Mouse (Mus musculus) thymus, postnatal 0 days (tissue): ENCODE measurements around the gene Mrvi1. TPM values are rescaled to one million over a fixed set of nuclear protein-coding genes. Genes with fewer than 3 reads are reported as not detected.

ENCODE experiments used
- DNase-seq: peaks from one replicate; pipeline ENCODE4 v3.0.0-alpha.2; 2015; ENCODE audit warnings: low spot score
- polyA plus RNA-seq: library from polyadenylated mRNA; unstranded; fragments of >200 nt; fragmentation: Nextera tagmentation; extraction: Ambion mirVana; gene quantifications from 2 replicates; pipeline ENCODE4 v1.2.1, GENCODE M21; 2015

Mrvi1 gene
- polyA plus RNA-seq, 1 experiment from 2014 or later, result 0.92 TPM

- DNase-seq, result no peak
Measured at GRCm38 (mm10) chr7:110893943-110894610, 88.2 kb downstream of the Mrvi1 start.

GRCm38 (mm10) chr7:110891501-110891986 lies 90.7 kb downstream of the Mrvi1 start:
- DNase-seq, result no peak

- no peak for DNase-seq
Measured at GRCm38 (mm10) chr7:110881746-110882333, 100.4 kb downstream of the Mrvi1 start.

DNA sequence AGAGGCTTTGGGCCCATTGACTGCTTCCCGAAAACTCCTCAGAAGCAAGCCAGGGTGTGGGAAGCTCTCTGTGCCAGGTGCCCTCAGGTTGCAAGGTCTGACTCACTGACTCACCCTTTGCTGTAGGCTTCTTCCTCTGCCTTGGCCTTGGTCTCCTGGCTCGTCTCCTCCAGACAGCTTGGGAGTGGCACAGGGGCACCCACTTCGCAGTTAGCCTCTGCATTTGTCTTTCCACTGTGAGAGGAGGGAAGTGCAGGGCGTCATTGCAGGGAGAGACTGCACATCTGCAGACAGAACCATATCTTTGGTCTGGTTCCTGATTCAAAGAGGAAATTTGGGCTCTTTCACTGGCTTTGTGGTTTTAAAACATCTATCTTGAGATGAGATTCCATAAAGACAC lies 104.2 kb downstream of the Mrvi1 start:
- DNase-seq, result no peak

DNA sequence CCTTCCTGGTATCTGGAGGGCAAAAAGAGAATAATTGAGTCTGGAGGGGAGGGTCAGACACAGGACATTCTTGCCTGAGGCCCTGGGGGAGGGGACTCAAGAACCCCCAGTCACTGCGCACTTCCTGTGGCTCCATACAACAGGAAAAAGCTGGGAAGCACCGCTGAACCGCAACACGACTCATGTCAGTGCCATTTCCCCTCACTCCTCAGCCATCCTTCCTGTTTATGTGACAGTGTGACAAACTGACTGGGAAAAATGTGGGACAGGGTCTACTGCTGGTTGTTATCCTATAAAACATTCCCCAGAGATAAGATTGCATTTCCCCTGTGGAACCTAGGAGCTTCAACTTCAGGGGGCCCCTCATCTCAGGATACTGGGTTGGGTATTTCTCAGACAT lies 105.3 kb downstream of the Mrvi1 start:
- no peak for DNase-seq

- DNase-seq, result no peak
Measured at GRCm38 (mm10) chr7:110868807-110869206, 113.5 kb downstream of the Mrvi1 start.

DNA sequence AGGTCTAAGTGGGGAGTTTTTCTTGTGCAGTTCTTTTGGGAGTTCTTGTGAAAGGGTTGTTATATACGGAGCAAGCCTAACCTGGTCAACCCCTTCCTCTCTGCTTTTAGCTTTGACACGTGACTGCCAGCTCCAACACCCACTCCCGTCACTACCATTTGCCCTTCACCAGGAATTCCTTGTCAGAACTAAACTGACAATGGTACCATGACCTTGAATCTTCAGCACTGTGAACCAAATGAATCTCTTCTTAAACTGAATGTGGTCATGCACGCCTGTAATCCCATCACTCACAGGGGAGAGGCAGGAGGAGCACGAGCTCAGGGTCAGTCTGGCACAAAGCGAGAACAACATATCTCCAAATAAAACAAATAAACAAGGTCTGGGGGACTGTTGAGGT lies 115.1 kb downstream of the Mrvi1 start:
- no peak for DNase-seq

DNA sequence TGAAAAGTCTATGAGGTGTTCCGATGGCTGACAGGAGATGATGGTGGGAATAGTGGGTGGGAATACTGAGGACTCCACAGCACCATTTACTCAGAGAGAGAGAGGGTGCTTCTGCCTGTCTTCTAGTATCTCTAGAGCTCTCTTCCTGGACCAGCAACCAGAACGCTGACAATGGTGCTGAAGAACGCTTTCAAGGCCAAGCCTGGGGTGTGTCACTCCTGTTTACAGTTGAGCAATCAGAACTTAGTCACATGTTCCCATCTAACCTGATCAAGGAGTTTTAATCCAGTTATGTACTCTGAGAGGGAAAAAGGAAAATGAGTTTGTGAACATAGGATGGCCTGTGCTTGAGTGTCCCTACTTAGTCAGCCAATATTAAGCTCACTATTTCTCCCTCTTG lies 116.2 kb downstream of the Mrvi1 start:
- no peak for DNase-seq

DNA sequence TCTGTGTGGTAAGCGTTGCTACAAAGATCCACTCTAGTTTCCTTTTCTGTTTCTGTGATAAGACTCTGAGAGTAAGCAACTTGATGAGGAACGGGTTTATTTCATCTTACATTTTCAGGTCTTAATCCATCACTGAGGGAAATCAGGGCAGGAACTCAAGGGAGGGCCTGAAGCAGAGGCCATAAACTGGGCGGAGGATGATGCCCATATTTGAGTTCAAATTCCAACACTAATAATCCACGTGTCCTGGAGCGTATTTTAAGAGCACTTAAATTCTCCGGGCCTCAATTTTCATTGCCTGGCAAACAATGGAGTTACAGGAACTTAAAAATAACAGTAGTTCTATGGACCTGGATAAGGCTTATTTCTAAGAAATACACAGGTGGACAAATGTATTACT lies 116.7 kb downstream of the Mrvi1 start:
- DNase-seq, result no peak

DNA sequence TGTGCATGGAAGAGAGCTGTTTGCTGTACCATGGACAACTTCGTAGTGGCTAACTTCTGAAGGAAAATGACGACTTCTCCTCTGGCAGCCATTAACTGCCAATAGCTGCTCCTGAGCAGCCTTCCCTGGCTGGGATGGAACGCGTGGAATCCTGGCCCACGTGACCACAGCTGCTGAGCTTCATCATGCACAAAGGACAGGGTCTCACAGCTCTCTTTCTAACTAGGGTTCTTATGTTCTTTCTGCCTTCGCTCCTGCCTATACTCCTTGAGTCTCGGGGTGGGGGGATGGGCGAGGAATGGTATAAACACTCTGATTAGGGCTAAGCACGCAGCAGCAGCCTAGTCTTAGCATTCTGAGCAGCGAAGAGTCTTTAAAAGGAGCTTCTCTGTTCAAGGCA lies 117.2 kb downstream of the Mrvi1 start:
- no peak for DNase-seq

DNA sequence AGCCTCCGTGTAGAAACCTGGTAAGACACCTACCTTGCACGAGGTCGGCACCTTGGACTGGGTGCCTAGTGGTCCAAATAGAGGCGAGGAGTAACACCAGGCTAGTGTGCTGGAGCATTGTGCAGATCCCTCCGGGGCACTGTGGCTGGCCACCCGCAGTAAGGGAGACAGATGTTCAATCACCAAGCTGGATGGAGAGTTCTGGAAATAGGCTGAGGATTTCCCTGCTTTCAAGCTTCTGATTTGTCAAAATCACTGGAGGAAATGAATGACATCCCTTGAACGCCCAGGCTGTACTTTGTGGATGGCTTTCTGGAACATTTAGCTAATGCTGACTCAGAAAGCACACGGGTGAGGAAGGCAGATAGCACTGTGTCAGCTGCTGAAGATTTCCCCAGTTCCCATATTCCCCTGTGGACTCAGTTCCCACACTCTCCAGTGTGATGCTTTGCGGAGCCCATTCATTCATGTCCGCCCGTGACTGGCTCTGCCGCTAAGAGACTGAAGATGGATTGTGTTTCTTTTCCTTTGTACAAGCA lies 119.4 kb downstream of the Mrvi1 start, which contains the start of gene Lyve1:
Lyve1 (minus strand) TSS at position 489 of the 539 bp plus-strand sequence.
- DNase-seq, result no peak

- DNase-seq, result no peak
Measured at GRCm38 (mm10) chr7:110860129-110860528, 122.1 kb downstream of the Mrvi1 start.

GRCm38 (mm10) chr7:110855604-110856003 lies 126.7 kb downstream of the Mrvi1 start:
- no peak for DNase-seq

DNA sequence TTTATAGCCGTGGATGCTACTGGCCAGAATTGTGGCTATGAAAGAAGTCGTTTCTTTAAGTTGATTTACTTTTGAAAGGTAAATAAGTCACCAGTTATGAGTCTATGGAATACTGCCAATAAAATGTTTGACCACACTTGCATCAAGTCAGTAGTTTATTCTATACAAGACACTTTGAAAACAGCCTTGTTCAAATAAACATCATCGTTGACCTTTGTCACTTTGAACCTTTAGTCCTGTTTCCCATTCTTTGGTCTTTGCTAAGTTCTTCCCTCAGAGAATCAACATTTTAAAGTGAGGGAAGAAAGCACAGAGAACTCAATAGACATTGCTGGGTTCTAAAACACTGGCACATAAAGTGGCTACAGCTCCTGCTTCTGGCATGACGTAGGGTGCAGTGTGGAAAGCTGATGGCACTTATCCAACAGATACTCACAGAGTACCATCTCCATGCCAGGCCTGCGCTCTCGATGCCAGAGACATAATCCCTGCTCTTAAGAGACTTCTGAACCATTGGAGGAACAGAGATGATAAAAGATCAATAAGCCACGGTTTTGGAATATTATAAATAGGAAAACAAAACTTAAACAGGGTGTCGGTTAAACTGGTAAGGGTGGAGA lies 127.2 kb downstream of the Mrvi1 start:
- DNase-seq, result no peak

DNA sequence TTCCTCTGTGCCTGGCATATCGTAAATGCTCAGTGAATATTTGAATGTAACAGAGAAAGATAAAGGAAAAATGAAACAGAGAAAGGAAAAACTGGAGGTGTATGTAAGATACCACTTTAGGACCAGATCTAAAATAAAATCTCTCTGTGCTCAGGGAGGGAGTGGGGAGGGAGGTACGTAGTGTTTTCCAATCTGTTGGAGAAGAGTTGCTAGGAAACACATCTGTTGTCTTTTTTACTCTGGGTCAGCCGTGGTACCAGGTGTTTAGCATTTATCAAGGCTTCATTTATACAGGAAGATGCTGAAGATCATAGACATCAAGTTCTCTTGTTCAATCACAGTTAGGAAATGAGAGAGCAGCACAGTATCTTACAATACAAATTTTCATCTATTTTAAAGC lies 127.7 kb downstream of the Mrvi1 start:
- DNase-seq, result no peak

DNA sequence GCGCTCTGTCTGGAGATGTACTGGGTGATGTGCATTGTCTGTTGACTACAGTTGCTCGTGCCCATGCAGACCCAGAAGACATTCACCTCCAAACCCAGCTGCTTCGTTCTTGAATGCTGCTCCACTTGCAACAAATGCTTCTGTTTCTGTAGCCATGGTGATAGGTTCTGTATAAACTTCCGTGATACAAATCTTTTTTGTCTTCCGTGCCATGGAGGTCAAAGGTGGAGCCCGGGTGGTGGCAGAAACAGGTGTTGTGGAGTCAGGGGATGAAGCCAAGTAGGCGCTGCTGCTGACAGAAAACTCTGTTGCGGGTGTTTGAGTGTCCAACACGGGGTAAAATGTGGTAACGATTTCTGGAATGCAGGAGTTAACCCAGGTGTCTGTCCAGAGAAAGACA lies 128.7 kb downstream of the Mrvi1 start:
- no peak for DNase-seq

- no peak for DNase-seq
Measured at GRCm38 (mm10) chr7:110851541-110852203, 130.6 kb downstream of the Mrvi1 start.

GRCm38 (mm10) chr7:110848371-110848770 lies 133.9 kb downstream of the Mrvi1 start:
- DNase-seq, result no peak

- no peak for DNase-seq
Measured at GRCm38 (mm10) chr7:110847321-110847720, 134.9 kb downstream of the Mrvi1 start.

- peak; percentile 96 for DNase-seq
Measured at GRCm38 (mm10) chr7:110843916-110844874, 138.1 kb downstream of the Mrvi1 start, which contains the start of gene Rnf141. Gene Rnf141, minus strand, starts transcription at chr7:110844457.

DNA sequence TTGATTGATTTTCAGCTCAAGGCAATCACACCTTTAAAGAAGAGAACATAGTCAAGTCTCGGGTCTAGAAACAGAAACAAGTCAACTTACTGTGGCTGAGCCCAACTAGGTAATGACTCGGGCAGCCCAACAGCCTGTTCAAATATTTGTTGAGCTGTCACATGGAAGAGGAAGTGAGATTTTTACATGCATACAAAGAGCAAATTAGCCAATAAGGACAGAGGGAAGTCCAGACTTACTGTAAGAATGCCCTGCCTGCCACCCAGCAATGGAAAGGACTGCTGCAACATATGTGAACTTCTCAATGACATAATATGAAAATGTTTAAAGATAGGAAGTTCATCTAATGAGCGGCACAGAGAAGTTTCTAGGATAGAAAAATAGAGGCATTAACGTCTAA lies 141.9 kb downstream of the Mrvi1 start:
- no peak for DNase-seq
